Mouse (Mus musculus) lung, postnatal 10 days (tissue): ENCODE measurements at regions not wholly inside any gene's neighbourhood (a gene's known extent, or its start where the extent isn't known, plus 50 kb on each side); places are given as distances from the start of the nearest gene placed in this dataset.

ENCODE experiments used
- DNase-seq: peaks from one replicate; pipeline ENCODE4 v3.0.0; 2021

DNA sequence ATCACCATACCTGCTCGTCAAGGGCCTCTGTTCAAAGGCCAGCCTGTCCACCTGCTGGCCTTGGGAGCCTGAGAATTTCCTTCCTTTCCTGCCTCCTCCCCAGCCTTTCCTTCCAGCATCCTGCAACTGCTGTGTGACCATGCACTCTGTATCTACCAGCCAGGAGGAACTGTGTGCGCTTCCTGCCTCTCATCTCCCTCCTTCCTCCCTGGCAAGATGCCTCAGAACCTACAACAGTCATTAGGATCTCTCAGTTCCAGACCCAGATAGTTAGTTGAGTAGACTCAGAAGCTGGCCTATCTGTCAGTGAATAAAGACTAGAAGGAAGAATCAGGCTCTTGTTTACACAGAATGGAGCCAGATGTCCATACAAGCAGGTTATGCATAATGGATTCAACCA lies 183.8 kb upstream of the Ntf3 start:
- DNase-seq: no peak

DNA sequence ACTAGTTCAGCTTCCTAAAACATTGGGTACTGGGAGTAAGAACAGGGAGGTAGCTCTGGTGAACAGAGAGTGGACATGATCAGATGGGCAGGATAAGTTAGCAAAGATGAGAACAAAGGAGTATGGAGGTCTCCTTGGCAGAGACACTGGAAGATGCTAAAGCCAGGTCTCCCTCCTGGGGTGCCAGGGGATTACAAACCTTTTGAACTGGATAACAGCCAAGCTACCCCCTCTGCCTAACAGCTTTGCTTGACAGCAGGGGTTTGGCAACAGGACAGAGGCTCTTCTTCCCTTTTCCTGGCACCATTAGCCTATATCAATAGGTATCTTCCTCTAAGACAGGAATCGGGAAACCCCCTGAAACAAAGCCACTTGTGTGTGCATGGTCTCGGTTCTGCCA lies 183.2 kb upstream of the Ntf3 start:
- DNase-seq: no peak

- DNase-seq: no peak
Measured at GRCm38 (mm10) chr6:126345221-126345620, 178.5 kb upstream of the Ntf3 start.

DNA sequence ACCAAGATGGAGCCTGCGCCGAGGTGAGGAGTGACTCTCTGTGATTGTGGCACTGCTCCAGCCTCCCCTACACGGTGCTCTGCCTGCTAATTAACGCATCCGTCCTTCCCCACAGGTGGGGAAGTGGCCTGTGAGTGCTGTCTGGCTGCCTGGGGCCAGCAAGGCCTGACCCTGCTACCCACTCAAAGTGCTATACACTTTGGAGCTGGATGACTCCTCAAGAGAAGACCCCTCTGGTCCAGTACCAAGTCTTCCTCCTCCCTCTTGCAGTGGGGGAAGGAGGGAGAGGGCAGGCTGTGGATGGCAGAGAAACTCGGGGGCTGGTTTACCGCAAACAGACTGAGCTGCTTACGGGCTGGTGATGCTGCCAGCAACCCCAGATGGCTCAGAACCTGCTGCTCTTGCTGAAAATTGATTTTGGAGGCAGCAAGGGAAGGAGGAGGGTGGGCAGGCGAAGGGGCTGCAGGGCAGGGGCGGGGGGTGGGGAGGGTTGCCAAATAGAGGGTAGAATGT lies 173.4 kb upstream of the Ntf3 start:
- no peak for DNase-seq

- DNase-seq: no peak
Measured at GRCm38 (mm10) chr6:126337711-126338110, 171.0 kb upstream of the Ntf3 start.

- no peak for DNase-seq
Measured at GRCm38 (mm10) chr6:126334258-126334657, 167.5 kb upstream of the Ntf3 start.

- no peak for DNase-seq
Measured at GRCm38 (mm10) chr6:126327187-126327586, 160.5 kb upstream of the Ntf3 start.

GRCm38 (mm10) chr6:126318523-126318922 lies 151.8 kb upstream of the Ntf3 start:
- DNase-seq: no peak

DNA sequence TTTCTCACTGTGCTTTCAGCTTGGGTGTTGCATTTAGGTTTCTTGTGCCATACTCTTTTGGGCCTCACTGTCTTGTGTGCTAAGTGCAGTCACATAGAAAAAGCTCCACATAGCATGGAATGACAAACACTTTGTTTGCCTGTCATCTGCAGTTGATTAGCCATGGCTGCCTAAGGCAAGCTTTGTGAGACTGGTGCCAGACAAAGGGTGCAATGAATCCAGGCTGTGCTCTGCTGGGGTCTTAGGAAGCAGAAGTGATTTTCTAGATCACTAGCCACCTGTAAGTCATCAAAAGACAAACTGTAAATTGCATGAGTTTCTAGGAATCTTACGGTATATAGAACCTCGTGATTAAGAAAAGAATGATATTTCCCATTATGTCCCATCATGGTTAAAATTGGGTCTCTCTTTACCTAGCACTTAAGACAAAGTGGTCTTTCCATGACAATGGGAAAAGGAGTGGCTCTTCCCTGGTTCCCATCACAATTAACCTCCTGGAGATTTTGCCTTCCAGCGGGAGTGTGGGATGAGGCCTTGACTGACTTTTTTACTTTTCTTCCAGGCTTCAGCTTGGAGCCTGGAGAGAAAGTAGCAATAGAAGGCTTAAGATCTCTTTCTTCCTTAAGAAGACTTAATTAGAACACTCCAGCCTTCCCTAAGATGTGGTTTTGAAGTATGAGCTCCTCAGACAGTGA lies 144.2 kb upstream of the Ntf3 start:
- DNase-seq: no peak

DNA sequence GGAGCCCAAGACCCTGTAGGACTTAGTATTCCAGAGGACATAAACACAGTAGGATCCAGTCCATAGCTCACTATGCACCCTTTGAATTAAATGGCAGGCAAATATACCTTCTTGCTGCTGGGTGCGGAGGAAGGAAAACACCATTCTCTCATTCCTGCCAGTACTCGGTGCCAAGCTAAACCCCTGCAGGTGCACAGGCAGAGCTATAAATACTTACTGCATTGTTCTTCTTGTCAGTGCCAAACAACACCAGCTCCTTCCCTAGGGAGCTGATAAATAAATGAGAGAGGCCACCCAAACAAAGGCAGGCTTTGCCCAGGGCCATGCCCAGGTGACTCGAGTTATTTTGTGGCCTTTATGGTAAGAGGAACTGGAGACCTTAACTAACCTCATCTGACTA lies 136.4 kb upstream of the Ntf3 start:
- DNase-seq: no peak

GRCm38 (mm10) chr6:126291581-126291980 lies 124.9 kb upstream of the Ntf3 start:
- DNase-seq: no peak

GRCm38 (mm10) chr6:126287166-126287565 lies 120.5 kb upstream of the Ntf3 start:
- DNase-seq: no peak

DNA sequence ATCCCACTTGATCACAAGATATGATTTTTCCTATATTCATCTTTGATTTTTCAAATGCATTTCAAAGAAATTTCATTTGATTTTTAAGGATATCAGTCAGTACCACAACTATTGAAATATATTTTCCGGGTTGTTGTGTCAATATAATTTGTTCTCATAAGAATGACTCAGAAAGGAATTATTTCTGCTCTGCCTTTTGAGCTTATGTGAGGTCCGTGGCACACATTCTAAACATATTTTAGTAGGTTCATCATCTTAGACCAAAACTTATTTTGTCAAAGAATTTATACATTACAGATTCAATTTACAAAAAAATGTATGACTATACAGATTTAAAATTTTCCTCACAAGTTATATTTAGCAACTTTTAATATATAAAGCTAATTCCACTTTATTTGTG lies 119.5 kb upstream of the Ntf3 start:
- no peak for DNase-seq

GRCm38 (mm10) chr6:126284409-126284808 lies 117.7 kb upstream of the Ntf3 start:
- peak; percentile 5 for DNase-seq

GRCm38 (mm10) chr6:126280352-126280751 lies 113.6 kb upstream of the Ntf3 start:
- DNase-seq: peak; percentile 3

- no peak for DNase-seq
Measured at GRCm38 (mm10) chr6:126245986-126246385, 79.3 kb upstream of the Ntf3 start.

DNA sequence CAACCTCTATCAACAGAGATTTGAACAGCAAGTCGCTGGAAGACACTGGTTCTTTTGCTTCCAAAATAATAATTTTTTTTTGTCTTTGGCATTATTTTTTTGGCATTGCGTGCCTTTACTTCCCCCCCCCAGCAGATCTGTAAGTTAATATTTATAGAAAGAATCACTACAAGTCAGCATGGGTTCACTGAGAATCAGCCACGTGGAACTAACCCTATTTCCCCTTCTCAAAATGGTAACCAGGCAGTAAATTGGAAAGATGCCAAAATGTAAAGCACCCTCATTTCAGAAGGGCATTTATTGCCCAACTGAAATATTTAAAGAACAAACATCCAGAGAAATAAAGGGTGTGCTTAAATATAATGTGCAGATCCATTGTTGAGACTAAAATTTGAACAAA lies 78.7 kb upstream of the Ntf3 start:
- DNase-seq: no peak

DNA sequence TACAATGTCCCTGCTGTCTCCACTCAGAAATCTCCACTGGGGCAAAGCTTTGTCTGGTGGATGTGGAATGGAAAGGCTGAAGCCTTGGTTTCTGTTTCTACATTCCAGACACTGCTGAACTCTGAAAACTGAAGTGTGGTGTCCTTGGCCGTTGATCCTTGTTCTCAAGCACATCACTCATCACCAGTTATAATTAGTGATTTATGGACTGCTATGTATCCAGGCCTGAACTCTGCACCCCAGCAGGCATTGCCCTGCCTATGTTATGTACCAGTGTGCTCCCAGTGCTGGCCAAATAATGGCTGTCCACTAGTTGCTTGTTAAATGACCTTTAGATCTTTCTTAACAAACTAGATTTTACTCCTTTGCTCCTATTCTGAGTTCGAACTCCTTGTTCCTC lies 75.6 kb upstream of the Ntf3 start:
- no peak for DNase-seq

DNA sequence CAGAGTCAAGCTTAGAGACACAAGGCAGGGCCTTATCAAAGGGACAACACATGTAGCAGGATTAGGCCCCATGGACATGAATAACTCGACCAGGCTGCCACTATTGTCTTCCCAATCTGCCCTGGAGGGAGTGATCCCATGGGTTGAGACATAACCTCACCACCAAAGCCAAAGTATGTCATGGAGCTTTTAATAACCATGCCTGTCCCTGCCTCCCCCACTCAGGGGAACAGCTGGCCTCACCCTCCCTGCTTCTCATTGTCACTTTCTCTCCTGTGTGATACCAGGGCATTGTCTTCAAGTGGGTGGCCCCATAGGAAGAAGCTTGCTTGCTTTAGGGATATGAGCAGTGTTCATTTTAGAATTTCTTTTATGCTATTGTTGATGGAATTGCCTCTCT lies 73.5 kb upstream of the Ntf3 start:
- DNase-seq: no peak
